Mouse (Mus musculus) testis, adult 2 months (tissue): ENCODE measurements at regions not wholly inside any gene's neighbourhood (a gene's known extent, or its start where the extent isn't known, plus 50 kb on each side); places are given as distances from the start of the nearest gene placed in this dataset.
"Not testable (repeated sequence)": the region's sequence is repeated elsewhere in the genome, so short reads cannot be mapped to it uniquely, and the experiment has no call there.

Experiments used
- H3K27ac ChIP-seq: fragments of 200-500 bp; 2 replicates; pipeline ENCODE4 v1.5.1; 2012; ENCODE audit warnings: low read depth, low read length; ENCODE audit not compliant: control insufficient read depth, insufficient read depth
- H3K27me3 ChIP-seq: fragments of 200-500 bp; 2 replicates; pipeline ENCODE4 v1.6.1; 2012; ENCODE audit warnings: mild to moderate bottlenecking, low read length, moderate library complexity; ENCODE audit not compliant: control insufficient read depth, insufficient read depth
- H3K36me3 ChIP-seq: fragments of 200-500 bp; 2 replicates; pipeline ENCODE4 v1.6.1; 2012; ENCODE audit warnings: mild to moderate bottlenecking, low read length; ENCODE audit not compliant: control insufficient read depth, insufficient read depth
- H3K4me1 ChIP-seq: fragments of 200-500 bp; 2 replicates; pipeline ENCODE4 v1.6.1; 2012; ENCODE audit warnings: low read length; ENCODE audit not compliant: control insufficient read depth, insufficient read depth
- H3K4me3 ChIP-seq: fragments of 200-500 bp; 2 replicates; pipeline ENCODE4 v1.5.1; 2012; ENCODE audit warnings: low read depth, mild to moderate bottlenecking, low read length, moderate library complexity, mixed read lengths; ENCODE audit not compliant: control insufficient read depth
- CTCF ChIP-seq: fragments of 200-500 bp; IDR thresholded peaks from 2 replicates; pipeline ENCODE4 v1.5.1; 2012; ENCODE audit warnings: low read depth, mild to moderate bottlenecking, inconsistent platforms, low read length, moderate library complexity; ENCODE audit not compliant: control insufficient read depth, insufficient read depth, insufficient replicate concordance
- POLR2A ChIP-seq: fragments of 200-500 bp; IDR thresholded peaks from 2 replicates; pipeline ENCODE4 v1.6.1; 2012; ENCODE audit warnings: low read depth, mild to moderate bottlenecking, inconsistent platforms, low read length, moderate library complexity; ENCODE audit not compliant: control insufficient read depth

GRCm38 (mm10) chr5:3244067-3244466, 97.2 kb upstream of the Cdk6 start:
- H3K36me3 ChIP-seq, H3K4me3 ChIP-seq, H3K4me1 ChIP-seq, H3K27ac ChIP-seq, H3K27me3 ChIP-seq: not testable (repeated sequence)

GRCm38 (mm10) chr5:3247333-3247732, 94.0 kb upstream of the Cdk6 start:
- H3K4me3 ChIP-seq = no peak overlapping the region
- no peak for TF ChIP-seq POLR2A
- TF ChIP-seq CTCF = no peak
- no peaks in the 10 kb centered on the region for H3K4me1 ChIP-seq
- H3K27me3 ChIP-seq = no peaks in the 10 kb centered on the region
- H3K36me3 ChIP-seq = no peaks in the 10 kb centered on the region
- H3K27ac ChIP-seq = no peak overlapping the region

GRCm38 (mm10) chr5:3250273-3250672, 91.0 kb upstream of the Cdk6 start:
- Histone ChIP-seq H3K27ac (no peak overlapping the region), H3K27me3 (no peaks in the 10 kb centered on the region), H3K4me1 (no peaks in the 10 kb centered on the region), H3K4me3 (no peak overlapping the region), H3K36me3 (no peaks in the 10 kb centered on the region)
- TF ChIP-seq CTCF (no peak), POLR2A (no peak)

- TF ChIP-seq CTCF (no peak), POLR2A (no peak)
- no peaks in the 10 kb centered on the region for H3K36me3 ChIP-seq
These were observed 81.0 kb upstream of the Cdk6 start for GRCm38 (mm10) chr5:3260289-3260688.

GRCm38 (mm10) chr5:3264988-3265738, 76.1 kb upstream of the Cdk6 start:
- not testable (repeated sequence) for H3K36me3 ChIP-seq, H3K27me3 ChIP-seq, H3K27ac ChIP-seq, H3K4me1 ChIP-seq, H3K4me3 ChIP-seq

More at GRCm38 (mm10) chr5:3260289-3260688, 81.0 kb upstream of the Cdk6 start:
- H3K4me3 ChIP-seq = no peak overlapping the region
- no peaks in the 10 kb centered on the region for H3K27me3 ChIP-seq
- no peaks in the 10 kb centered on the region for H3K4me1 ChIP-seq
- no peak overlapping the region for H3K27ac ChIP-seq

GRCm38 (mm10) chr5:3267021-3267420, 74.3 kb upstream of the Cdk6 start:
- no peaks in the 10 kb centered on the region for H3K36me3 ChIP-seq
- TF ChIP-seq CTCF (no peak), POLR2A (no peak)
- no peak overlapping the region for H3K27ac ChIP-seq
- H3K27me3 ChIP-seq = no peaks in the 10 kb centered on the region
- H3K4me1 ChIP-seq = no peaks in the 10 kb centered on the region
- no peak overlapping the region for H3K4me3 ChIP-seq

GRCm38 (mm10) chr5:3269760-3270159, 71.5 kb upstream of the Cdk6 start:
- TF ChIP-seq POLR2A (no peak), CTCF (no peak)

GRCm38 (mm10) chr5:3273140-3273539, 68.1 kb upstream of the Cdk6 start:
- not testable (repeated sequence) for H3K36me3 ChIP-seq, H3K4me1 ChIP-seq, H3K27me3 ChIP-seq, H3K27ac ChIP-seq, H3K4me3 ChIP-seq

More at GRCm38 (mm10) chr5:3269760-3270159, 71.5 kb upstream of the Cdk6 start:
- H3K27ac ChIP-seq = no peak overlapping the region
- H3K27me3 ChIP-seq = no peaks in the 10 kb centered on the region
- H3K4me1 ChIP-seq = no peaks in the 10 kb centered on the region
- no peak overlapping the region for H3K4me3 ChIP-seq
- H3K36me3 ChIP-seq = no peaks in the 10 kb centered on the region

- not testable (repeated sequence) for H3K4me3 ChIP-seq
These were observed 64.0 kb upstream of the Cdk6 start for GRCm38 (mm10) chr5:3277241-3277640.

GRCm38 (mm10) chr5:3278956-3279355, 62.3 kb upstream of the Cdk6 start:
- not testable (repeated sequence) for H3K27me3 ChIP-seq, H3K4me3 ChIP-seq

More at GRCm38 (mm10) chr5:3277241-3277640, 64.0 kb upstream of the Cdk6 start:
- H3K4me1 ChIP-seq, H3K27me3 ChIP-seq, H3K27ac ChIP-seq, H3K36me3 ChIP-seq: not testable (repeated sequence)

GRCm38 (mm10) chr5:3281911-3282506, 59.3 kb upstream of the Cdk6 start:
- H3K4me1 ChIP-seq, H3K36me3 ChIP-seq, H3K4me3 ChIP-seq, H3K27ac ChIP-seq, H3K27me3 ChIP-seq: not testable (repeated sequence)

More at GRCm38 (mm10) chr5:3278956-3279355, 62.3 kb upstream of the Cdk6 start:
- not testable (repeated sequence) for H3K27ac ChIP-seq, H3K4me1 ChIP-seq, H3K36me3 ChIP-seq
